Mouse (Mus musculus) midbrain, embryonic 11.5 days (tissue): Measurements from ENCODE around the gene Slco2b1. TPM values are rescaled to one million over a fixed set of nuclear protein-coding genes. Genes with fewer than 3 reads are reported as not detected.

ENCODE experiments used
- ATAC-seq: fragments of 200-750 bp; cut with Nextera tagmentation; 2 replicates; pipeline ENCODE4 v1.8.0; 2017; ENCODE audit warnings: moderate TSS enrichment, moderate library complexity; ENCODE audit not compliant: low FRiP score
- DNase-seq: peaks from one replicate; pipeline ENCODE4 v3.0.0; 2015; ENCODE audit warnings: low spot score; ENCODE audit errors: missing footprints
- H3K27ac ChIP-seq: fragments of 300-500 bp; sonication (generic); 2 replicates; pipeline ENCODE4 v1.5.1; 2014; ENCODE audit warnings: low read depth, low read length
- H3K27me3 ChIP-seq: fragments of 300-500 bp; sonication (generic); 2 replicates; pipeline ENCODE4 v1.6.1; 2014; ENCODE audit warnings: mild to moderate bottlenecking, low read length, moderate library complexity, mixed read lengths; ENCODE audit not compliant: control insufficient read depth, insufficient read depth
- H3K36me3 ChIP-seq: fragments of 300-500 bp; sonication (generic); 2 replicates; pipeline ENCODE4 v1.6.1; 2014; ENCODE audit warnings: mild to moderate bottlenecking, low read length, moderate library complexity, mixed read lengths; ENCODE audit not compliant: control insufficient read depth, insufficient read depth
- H3K4me1 ChIP-seq: fragments of 300-500 bp; sonication (generic); 2 replicates; pipeline ENCODE4 v1.6.1; 2014; ENCODE audit warnings: low read length; ENCODE audit not compliant: control insufficient read depth, insufficient read depth
- H3K4me2 ChIP-seq: fragments of 300-500 bp; sonication (generic); 2 replicates; pipeline ENCODE4 v1.6.1; 2014; ENCODE audit warnings: mild to moderate bottlenecking, moderate library complexity
- H3K4me3 ChIP-seq: fragments of 300-500 bp; sonication (generic); 2 replicates; pipeline ENCODE4 v1.5.1; 2014; ENCODE audit warnings: low read depth, low read length
- H3K9ac ChIP-seq: fragments of 300-500 bp; sonication (generic); 2 replicates; pipeline ENCODE4 v1.6.1; 2014; ENCODE audit warnings: low read length
- H3K9me3 ChIP-seq: fragments of 300-500 bp; sonication (generic); 2 replicates; pipeline ENCODE4 v1.6.1; 2016; ENCODE audit warnings: low read length; ENCODE audit not compliant: control insufficient read depth
- WGBS: fragments of 180-500 bp; shearing (Covaris S2); extraction: QIAGEN DNeasy Blood & Tissue Kit; methylation state at CpG from one replicate; pipeline ENCODE4 v1.1.7; 2014; 5-methylcytosine and 5-hydroxymethylcytosine counted together
- polyA plus RNA-seq: library from polyadenylated mRNA; unstranded; fragments of >200 nt; fragmentation: Nextera tagmentation; extraction: Ambion mirVana; gene quantifications from 2 replicates; pipeline ENCODE4 v1.2.1, GENCODE M21; 2014

Gene Slco2b1
- polyA plus RNA-seq, 1 experiment from 2014 or later, result 2.5 TPM

DNA sequence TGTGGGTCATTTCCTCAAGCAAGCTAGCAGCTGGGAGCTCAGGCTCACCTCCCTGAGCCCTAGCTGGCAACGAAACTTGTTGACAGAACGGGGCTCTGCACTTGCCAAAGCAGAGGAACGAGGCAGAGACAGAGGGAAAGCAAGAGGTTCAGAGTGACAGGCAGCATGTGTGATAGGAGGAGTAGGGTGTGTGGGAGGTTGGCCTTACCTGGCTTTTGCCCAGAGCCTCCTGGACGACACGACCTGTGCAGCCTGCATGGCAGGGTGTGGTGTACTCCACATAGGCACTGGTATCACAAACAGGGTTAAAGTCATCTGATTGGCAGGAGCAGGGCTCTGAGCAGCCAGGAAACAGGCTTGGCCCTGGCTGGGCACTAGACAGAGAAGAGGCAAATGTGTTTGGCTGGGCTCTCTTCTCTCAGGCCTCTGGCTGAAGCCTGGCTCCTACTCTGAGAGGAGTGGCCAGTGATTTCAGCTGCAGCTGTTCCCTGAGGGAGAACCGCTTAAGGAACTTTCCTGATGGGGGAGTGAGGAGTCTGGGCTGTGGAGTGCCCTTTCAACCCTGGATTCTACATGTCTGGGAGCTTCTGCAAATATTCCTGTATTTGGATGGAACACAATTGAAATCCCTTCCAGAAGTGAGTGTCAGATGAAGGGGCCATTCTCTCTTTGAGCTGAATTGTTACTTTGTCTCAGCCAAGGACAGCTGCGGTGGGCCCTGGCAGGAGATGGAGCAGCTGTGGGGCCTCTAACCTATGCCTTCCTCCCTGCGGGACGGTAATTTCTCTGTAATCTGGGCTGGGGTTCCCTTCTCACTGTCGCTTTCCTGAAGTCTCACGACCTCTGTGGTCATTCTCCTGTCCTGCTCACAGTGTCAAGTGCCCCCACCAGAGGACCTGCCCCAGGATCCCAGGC, 46.3 kb downstream of the Slco2b1 start:
- no peaks in the 10 kb centered on the region; the same call in 1 of the 2 replicates for H3K27me3 ChIP-seq
- H3K36me3 ChIP-seq, result no peaks in the 10 kb centered on the region
- DNase-seq, result no peak
- 57% methylated on average over 11 of the region's 11 CpGs for WGBS
- H3K9me3 ChIP-seq, result no peaks in the 10 kb centered on the region
- H3K4me2 ChIP-seq, result no peak overlapping the region
- no peak for ATAC-seq
- H3K27ac ChIP-seq, result no peak overlapping the region
- no peak overlapping the region; the same call in 1 of the 2 replicates for H3K9ac ChIP-seq
- H3K4me1 ChIP-seq, result peaks cover 7% of the 10 kb centered on the region
- no peak overlapping the region for H3K4me3 ChIP-seq

DNA sequence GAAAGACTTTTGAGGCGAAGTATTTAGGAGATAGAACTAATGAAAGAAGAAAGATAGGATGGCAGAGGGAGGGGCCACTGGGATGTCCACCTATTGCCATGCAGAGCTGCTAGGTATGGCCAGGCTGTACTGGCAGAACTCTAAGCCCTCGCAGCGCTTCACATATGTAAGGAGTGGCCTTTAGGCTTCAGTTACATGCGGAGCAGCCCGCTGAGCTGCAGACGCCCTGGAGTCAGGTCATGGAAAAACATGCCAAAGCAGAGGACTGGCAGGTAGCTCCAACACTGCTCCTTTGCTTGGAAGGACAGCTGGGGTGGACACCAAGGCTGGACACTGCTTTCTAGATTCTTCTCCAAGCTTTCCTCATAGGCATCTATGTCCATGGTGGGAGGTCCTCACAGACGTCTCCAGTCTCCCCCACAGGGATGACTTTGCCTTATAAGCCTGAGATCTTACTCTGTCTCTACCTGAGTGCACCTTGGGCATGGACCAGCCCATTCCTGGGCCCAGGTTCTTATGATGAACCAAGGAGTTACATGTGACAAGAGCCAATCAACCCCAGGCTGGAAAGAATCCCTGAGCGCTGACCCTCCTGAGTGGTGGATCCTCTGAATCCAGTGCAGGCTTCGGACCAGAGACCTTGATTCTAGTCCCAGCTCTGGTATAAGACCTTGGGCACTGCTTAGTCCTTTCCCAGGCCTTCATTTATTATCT, 47.5 kb downstream of the Slco2b1 start:
- no peak for DNase-seq
- no peak overlapping the region for H3K4me3 ChIP-seq
- no peaks in the 10 kb centered on the region for H3K36me3 ChIP-seq
- no peak for ATAC-seq
- H3K9ac ChIP-seq, result no peak overlapping the region
- peaks cover 5% of the 10 kb centered on the region; the same call in 1 of the 2 replicates for H3K4me1 ChIP-seq
- H3K27ac ChIP-seq, result no peak overlapping the region
- no peak overlapping the region for H3K4me2 ChIP-seq
- no peaks in the 10 kb centered on the region for H3K9me3 ChIP-seq
- no peaks in the 10 kb centered on the region; the same call in 1 of the 2 replicates for H3K27me3 ChIP-seq
- WGBS, result 85% methylated on average over 9 of the region's 9 CpGs

DNA sequence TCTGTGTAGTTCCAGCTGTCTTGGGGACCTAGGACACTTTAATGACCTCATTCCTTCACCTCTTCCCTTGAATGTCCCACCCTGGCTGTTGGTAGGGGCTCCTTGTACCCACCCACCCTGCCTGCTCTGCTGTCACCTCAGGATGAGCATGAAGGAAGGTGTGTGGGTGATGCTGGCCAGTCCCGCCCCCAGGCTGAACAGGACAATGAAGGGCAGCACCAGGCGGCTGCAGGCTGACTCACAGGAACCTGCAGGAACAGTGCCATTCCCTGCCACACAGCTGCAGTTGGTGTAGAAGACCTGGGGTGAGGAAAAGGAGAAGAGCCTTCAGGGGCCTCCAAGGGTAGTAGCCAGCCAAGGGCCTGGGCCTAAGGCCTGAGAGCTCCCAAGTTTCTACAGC, 48.8 kb downstream of the Slco2b1 start:
- no peak for DNase-seq
- WGBS, result 74% methylated on average over 2 of the region's 2 CpGs
- no peak overlapping the region for H3K4me3 ChIP-seq
- no peak overlapping the region for H3K27ac ChIP-seq
- H3K4me2 ChIP-seq, result no peak overlapping the region
- ATAC-seq, result no peak
- H3K4me1 ChIP-seq, result peaks cover 5% of the 10 kb centered on the region; the same call in 1 of the 2 replicates
- no peaks in the 10 kb centered on the region for H3K9me3 ChIP-seq
- no peak overlapping the region for H3K9ac ChIP-seq
- no peaks in the 10 kb centered on the region for H3K36me3 ChIP-seq
- H3K27me3 ChIP-seq, result no peaks in the 10 kb centered on the region

DNA sequence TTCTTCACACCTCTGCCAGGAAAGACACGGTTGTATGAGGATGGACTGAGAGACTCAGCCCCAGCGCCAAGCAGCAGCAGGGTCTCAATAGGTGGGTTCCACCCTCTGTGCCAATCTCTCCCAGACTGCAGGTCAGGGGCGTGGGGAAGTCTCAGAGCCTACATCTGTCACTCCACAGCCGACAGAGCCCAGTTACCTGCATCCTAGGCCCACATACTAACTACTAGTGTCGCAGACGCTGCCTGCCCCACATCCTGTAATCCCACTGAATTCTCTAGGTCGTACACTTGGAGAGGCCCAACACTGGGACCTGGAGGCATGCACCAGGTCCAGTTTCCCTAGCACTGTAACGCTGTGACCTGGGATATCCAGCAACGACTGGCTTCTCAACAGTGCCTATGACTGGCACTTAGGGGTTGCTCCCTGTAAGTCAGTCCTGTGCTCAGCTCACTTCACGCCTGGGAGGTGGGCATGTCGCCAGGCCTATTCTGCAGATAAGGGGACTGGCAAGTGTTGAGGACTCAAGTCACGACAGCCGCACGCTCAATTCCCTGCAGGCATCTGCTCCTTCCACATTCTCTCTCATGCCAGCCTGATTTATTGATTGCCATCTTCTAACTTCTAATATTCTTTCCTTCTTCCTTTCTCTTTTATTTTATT, 49.4 kb downstream of the Slco2b1 start:
- Histone ChIP-seq H3K9me3 (no peaks in the 10 kb centered on the region), H3K9ac (no peak overlapping the region), H3K36me3 (no peaks in the 10 kb centered on the region), H3K4me2 (no peak overlapping the region), H3K4me1 (peaks cover 5% of the 10 kb centered on the region; the same call in 1 of the 2 replicates), H3K4me3 (no peak overlapping the region), H3K27ac (no peak overlapping the region), H3K27me3 (no peaks in the 10 kb centered on the region)
- WGBS, result 80% methylated on average over 14 of the region's 14 CpGs
- no peak for DNase-seq
- no peak for ATAC-seq

DNA sequence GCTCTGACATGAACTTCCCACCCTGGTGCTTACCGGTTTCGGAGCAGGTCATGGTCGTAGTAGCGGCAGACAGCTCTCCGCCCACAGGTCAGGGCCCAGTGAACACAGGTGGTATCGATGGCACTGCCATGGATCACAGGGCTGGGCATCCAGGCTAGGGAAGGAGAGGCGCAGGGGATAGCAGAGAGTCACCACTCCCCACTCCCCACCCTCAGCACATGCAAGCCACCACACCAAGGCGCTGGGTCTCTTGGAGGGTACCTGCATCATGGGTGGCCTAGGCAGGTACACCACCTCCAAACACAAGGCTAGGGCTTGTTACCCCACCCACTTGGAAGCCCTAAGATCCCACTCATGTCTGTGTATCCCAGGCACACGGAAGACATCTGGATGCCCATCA, 50.1 kb downstream of the Slco2b1 start:
- DNase-seq, result no peak
- Histone ChIP-seq H3K36me3 (no peaks in the 10 kb centered on the region), H3K4me1 (peaks cover 5% of the 10 kb centered on the region; the same call in 1 of the 2 replicates), H3K27me3 (no peaks in the 10 kb centered on the region), H3K9me3 (no peaks in the 10 kb centered on the region), H3K9ac (no peak overlapping the region), H3K4me2 (no peak overlapping the region), H3K27ac (no peak overlapping the region), H3K4me3 (no peak overlapping the region)
- ATAC-seq, result no peak
- WGBS, result 90% methylated on average over 9 of the region's 9 CpGs

DNA sequence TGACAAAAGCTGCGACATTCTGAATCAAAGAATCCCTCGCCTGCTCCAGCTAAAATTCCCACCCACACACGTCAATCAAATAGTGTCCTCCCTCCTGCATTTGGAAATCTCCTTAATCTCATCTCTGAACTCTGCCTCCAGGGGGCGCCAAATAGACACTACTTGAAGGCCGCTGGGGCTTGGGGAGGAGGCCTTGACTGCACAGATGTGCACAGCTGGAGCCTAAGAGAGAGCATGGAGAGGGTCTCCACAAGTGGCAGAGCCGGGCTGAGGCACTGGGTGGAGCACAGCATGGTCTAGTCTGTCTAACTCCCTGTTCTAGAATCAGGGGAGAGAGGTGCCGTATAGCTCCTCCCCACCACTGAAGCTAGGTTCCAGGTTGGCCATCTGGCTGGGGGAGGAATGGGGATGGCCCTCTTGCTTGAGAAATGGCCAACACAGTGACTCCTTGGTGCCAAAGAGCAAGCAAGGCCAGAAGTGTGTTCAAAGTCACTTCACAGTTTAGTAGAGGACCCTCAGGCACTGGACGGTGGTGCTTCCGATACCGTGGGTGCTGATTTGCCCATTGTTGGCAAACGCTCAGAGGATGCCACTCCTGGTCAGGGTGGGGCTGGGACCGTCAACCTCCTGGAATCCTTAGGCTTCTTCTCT, 51.6 kb downstream of the Slco2b1 start:
- no peaks in the 10 kb centered on the region for H3K27me3 ChIP-seq
- H3K36me3 ChIP-seq, result no peaks in the 10 kb centered on the region
- ATAC-seq (peak; percentile 59; the same call in 1 of the 2 replicates), DNase-seq (peak; percentile 97)
- H3K4me3 ChIP-seq, result no peak overlapping the region
- no peaks in the 10 kb centered on the region for H3K9me3 ChIP-seq
- no peak overlapping the region for H3K9ac ChIP-seq
- 47% methylated on average over 12 of the region's 12 CpGs for WGBS
- H3K27ac ChIP-seq, result no peak overlapping the region
- H3K4me2 ChIP-seq, result no peak overlapping the region
- H3K4me1 ChIP-seq, result no peaks in the 10 kb centered on the region; the same call in 1 of the 2 replicates

DNA sequence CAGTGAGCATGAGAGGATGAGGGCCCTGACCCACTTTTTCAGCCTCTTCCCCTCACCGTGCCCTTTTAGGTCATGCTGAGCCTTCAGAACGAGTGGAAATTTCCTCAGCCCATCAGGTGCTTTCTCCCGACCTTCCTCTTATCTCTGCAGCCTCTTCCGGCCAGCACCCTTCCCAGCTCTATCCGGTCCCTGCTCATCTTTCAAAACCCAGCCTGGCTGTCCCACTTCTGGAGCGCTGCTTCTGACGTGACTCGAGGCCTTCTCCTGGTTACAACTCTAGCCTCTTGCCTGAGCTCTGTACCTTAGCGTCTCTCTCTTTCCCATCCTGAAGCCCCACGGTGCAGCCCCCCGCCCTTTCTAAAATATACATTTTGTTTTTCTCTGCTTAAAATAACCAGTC, 56.9 kb downstream of the Slco2b1 start:
- no peaks in the 10 kb centered on the region for H3K27me3 ChIP-seq
- no peak for ATAC-seq

DNA sequence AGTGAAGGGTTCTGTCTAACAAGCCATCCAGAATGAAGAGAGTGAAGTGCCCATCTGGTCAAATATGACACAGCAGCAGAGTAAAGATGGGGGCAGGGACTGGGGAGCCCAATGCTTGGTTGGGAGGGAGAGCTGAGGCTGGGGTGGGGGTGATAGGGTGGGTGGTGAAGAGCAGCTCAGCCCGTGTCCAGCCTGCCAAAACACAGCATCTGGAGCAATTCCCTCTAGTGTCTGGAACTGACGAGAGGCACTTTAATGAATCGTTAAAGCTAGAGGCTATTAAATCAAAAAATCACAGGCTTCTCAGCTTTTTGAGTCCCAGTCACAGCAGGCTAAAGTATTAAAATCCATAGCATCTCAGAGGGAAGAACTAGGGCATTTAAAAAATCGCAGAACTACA, 61.6 kb downstream of the Slco2b1 start:
- 70% methylated on average over 4 of the region's 4 CpGs for WGBS
- H3K9me3 ChIP-seq, result no peaks in the 10 kb centered on the region
- ATAC-seq, result no peak
- H3K27me3 ChIP-seq, result no peaks in the 10 kb centered on the region
- H3K4me2 ChIP-seq, result no peak overlapping the region
- no peak overlapping the region for H3K9ac ChIP-seq
- DNase-seq, result no peak
- H3K4me1 ChIP-seq, result no peaks in the 10 kb centered on the region
- H3K27ac ChIP-seq, result no peak overlapping the region
- no peak overlapping the region for H3K4me3 ChIP-seq
- no peaks in the 10 kb centered on the region for H3K36me3 ChIP-seq

More for the DNA sequence above, 56.9 kb downstream of the Slco2b1 start:
- Histone ChIP-seq H3K36me3 (no peaks in the 10 kb centered on the region), H3K9me3 (no peaks in the 10 kb centered on the region), H3K4me1 (no peaks in the 10 kb centered on the region), H3K27ac (no peak overlapping the region), H3K4me2 (no peak overlapping the region), H3K9ac (no peak overlapping the region), H3K4me3 (no peak overlapping the region)
- DNase-seq, result no peak
- WGBS, result 83% methylated on average over 11 of the region's 11 CpGs
